Mouse (Mus musculus) liver, adult 2 months (tissue): ENCODE measurements around the gene Phldb2. TPM values are rescaled to one million over a fixed set of nuclear protein-coding genes. Genes with fewer than 3 reads are reported as not detected.

Experiments used
- DNase-seq: peaks from one replicate; pipeline ENCODE4 v3.0.0-alpha.2; 2011; ENCODE audit warnings: low read depth, low spot score; ENCODE audit errors: extremely low read depth
- H3K27ac ChIP-seq: fragments of 200-500 bp; replicated peaks from 2 replicates; pipeline ENCODE4 v1.5.1; 2012; ENCODE audit warnings: low read depth, mild to moderate bottlenecking, control low read depth, inconsistent platforms, low read length; ENCODE audit not compliant: insufficient read depth
- H3K27me3 ChIP-seq: fragments of 200-500 bp; 2 replicates; pipeline ENCODE4 v1.6.1; 2012; ENCODE audit warnings: mild to moderate bottlenecking, moderate library complexity, low read length, inconsistent platforms; ENCODE audit not compliant: control insufficient read depth, insufficient read depth
- H3K36me3 ChIP-seq: fragments of 200-500 bp; 2 replicates; pipeline ENCODE4 v1.6.1; 2012; ENCODE audit warnings: low read length, inconsistent platforms; ENCODE audit not compliant: control insufficient read depth, insufficient read depth
- H3K4me1 ChIP-seq: fragments of 200-500 bp; 2 replicates; pipeline ENCODE4 v1.6.1; 2011; ENCODE audit warnings: low read length; ENCODE audit not compliant: control insufficient read depth, insufficient read depth
- H3K4me3 ChIP-seq: fragments of 200-500 bp; 2 replicates; pipeline ENCODE4 v1.5.1; 2011; ENCODE audit warnings: low read depth, mild to moderate bottlenecking, control low read depth, low read length, moderate library complexity; ENCODE audit not compliant: insufficient read depth
- H3K79me2 ChIP-seq: fragments of 200-500 bp; 2 replicates; pipeline ENCODE4 v1.6.1; 2012; ENCODE audit warnings: inconsistent platforms, mild to moderate bottlenecking, low read length, moderate library complexity; ENCODE audit not compliant: control insufficient read depth, insufficient read depth
- H3K9ac ChIP-seq: fragments of 200-500 bp; 2 replicates; pipeline ENCODE4 v1.6.1; 2012; ENCODE audit warnings: low read depth, mild to moderate bottlenecking, control low read depth, inconsistent platforms, low read length
- CTCF ChIP-seq: fragments of 200-500 bp; IDR thresholded peaks from 2 replicates; pipeline ENCODE4 v1.5.1; 2011; ENCODE audit warnings: low read depth, low read length, control low read depth
- POLR2A ChIP-seq: fragments of 200-500 bp; IDR thresholded peaks from 2 replicates; pipeline ENCODE4 v1.6.1; 2011; ENCODE audit warnings: low read length, control low read depth; ENCODE audit not compliant: insufficient read depth; ENCODE audit errors: extremely low read depth
- WGBS: fragments of 180-500 bp; shearing (Covaris S2); methylation state at CpG from one replicate; pipeline ENCODE4 v1.1.7; 2018; 5-methylcytosine and 5-hydroxymethylcytosine counted together
- polyA plus RNA-seq: library from polyadenylated mRNA; depleted of rRNA; stranded (reverse); fragments of >200 nt; gene quantifications from 2 replicates; pipeline ENCODE4 v1.2.3, GENCODE M21; 2012
- total RNA-seq: library from RNA; depleted of rRNA; stranded (reverse); fragments of >200 nt; gene quantifications from 2 replicates; pipeline ENCODE4 v1.2.3, GENCODE M21; 2014

Phldb2 gene
- total and polyA plus RNA-seq, 2 experiments = 19.1 to 58.3 TPM

GRCm38 (mm10) chr16:45990901-45991676 lies 37.7 kb upstream of the Phldb2 start:
- no peak overlapping the region for H3K9ac ChIP-seq
- TF ChIP-seq POLR2A = no peak
- TF ChIP-seq CTCF = no peak

DNA sequence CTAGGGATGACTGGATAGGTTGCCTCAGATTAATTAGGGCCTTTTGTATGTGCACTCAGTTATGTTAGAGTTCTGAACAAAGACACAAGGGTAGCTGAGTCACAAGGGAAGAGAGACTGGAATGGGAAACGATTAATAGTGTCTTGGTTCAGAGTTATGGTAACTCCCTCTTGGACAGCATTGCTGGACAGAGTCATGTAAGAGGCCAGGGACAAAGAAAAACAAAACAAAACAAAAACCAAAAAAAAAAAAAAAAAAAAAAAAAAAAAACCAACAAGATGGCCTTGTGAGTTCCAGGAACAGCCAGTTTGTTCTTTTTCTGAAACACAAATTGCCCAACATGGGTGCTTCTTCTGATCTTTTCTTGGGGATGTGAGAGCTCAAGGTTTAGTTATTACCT lies 32.8 kb upstream of the Phldb2 start:
- peak; percentile 93 for DNase-seq
- WGBS = 16% methylated on average over 1 of the region's 1 CpGs

More at GRCm38 (mm10) chr16:45990901-45991676, 37.7 kb upstream of the Phldb2 start:
- H3K4me3 ChIP-seq = no peak overlapping the region
- H3K4me1 ChIP-seq = peaks cover 49% of the 10 kb centered on the region
- H3K79me2 ChIP-seq = peaks cover 21% of the 10 kb centered on the region; the same call in 1 of the 2 replicates
- peak; percentile 93 for DNase-seq
- H3K36me3 ChIP-seq = peaks cover 38% of the 10 kb centered on the region
- H3K27ac ChIP-seq = peak overlapping the region; percentile 81
- WGBS = 21% methylated on average over 10 of the region's 10 CpGs
- no peaks in the 10 kb centered on the region for H3K27me3 ChIP-seq

DNA sequence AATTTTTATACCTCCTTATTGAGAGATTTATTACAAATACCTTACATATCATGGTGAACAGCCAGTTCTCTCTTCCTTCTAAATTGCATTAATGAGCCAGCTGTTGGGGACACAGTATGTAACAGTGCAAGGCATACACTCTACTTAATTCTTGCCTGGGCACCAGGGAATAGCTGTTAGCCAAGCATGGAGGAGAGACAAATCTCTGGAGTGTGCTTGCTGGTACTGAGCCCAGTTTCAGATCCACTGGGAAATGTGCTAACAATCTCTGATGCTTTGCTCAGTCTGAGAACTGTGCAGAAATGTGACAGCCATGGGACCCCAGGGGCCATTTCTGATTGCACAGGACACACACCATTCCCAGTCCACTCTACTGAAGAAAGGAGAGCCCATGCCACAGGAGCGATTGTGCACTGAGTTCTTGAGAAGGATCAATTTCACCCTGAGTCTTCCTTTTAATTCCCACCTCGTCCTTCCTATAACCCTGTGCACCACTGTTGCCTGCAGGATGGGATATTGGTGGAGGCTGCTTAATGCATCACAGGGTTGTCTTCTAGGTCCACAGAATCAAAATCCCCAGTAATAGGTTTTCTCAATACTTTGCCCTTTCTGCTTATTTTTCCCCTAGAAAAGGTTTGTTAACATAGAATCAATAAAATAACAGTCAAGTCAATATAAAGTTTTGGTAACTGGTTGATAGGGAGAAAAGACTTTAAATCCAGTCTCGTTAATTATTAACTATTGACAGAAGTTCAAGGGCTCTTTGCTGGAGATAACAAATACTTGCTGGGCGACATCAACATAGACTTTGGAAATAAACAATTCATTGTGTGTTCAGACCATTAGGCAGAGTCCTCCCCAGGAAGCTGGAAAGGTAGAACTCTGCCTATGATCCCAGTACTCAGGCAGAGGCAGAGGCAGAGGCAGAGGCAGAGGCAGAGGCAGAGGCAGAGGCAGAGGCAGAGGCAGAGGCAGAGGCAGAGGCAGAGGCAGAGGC lies 31.5 kb upstream of the Phldb2 start:
- peak overlapping the region; percentile 88 for H3K9ac ChIP-seq
- peaks cover 46% of the 10 kb centered on the region for H3K4me1 ChIP-seq
- H3K27ac ChIP-seq = peak overlapping the region; percentile 100
- no peak overlapping the region for H3K4me3 ChIP-seq
- peaks cover 28% of the 10 kb centered on the region for H3K79me2 ChIP-seq
- 19% methylated on average over 4 of the region's 4 CpGs for WGBS
- H3K36me3 ChIP-seq = peaks cover 29% of the 10 kb centered on the region
- no peaks in the 10 kb centered on the region for H3K27me3 ChIP-seq
- peak; percentile 99 for DNase-seq
- TF ChIP-seq POLR2A (no peak), CTCF (no peak)

More for the DNA sequence above, 32.8 kb upstream of the Phldb2 start:
- Histone ChIP-seq H3K36me3 (peaks cover 20% of the 10 kb centered on the region), H3K9ac (peak overlapping the region; percentile 57), H3K79me2 (peaks cover 24% of the 10 kb centered on the region), H3K27ac (peak overlapping the region; percentile 100), H3K4me1 (peaks cover 46% of the 10 kb centered on the region), H3K4me3 (peak overlapping the region; percentile 6; the same call in 1 of the 2 replicates), H3K27me3 (no peaks in the 10 kb centered on the region)
- TF ChIP-seq POLR2A (no peak), CTCF (no peak)

- DNase-seq = peak; percentile 93
- WGBS = 18% methylated on average over 1 of the region's 1 CpGs
- TF ChIP-seq POLR2A = no peak
- no peak for TF ChIP-seq CTCF
- no peaks in the 10 kb centered on the region for H3K27me3 ChIP-seq
- peak overlapping the region; percentile 97 for H3K27ac ChIP-seq
- H3K4me1 ChIP-seq = peaks cover 40% of the 10 kb centered on the region
- H3K9ac ChIP-seq = peak overlapping the region; percentile 76; the same call in 1 of the 2 replicates
- no peak overlapping the region for H3K4me3 ChIP-seq
- peaks cover 14% of the 10 kb centered on the region for H3K79me2 ChIP-seq
- peaks cover 84% of the 10 kb centered on the region for H3K36me3 ChIP-seq
Observed at GRCm38 (mm10) chr16:45976251-45976650, 22.9 kb upstream of the Phldb2 start.

GRCm38 (mm10) chr16:45973959-45974686 lies 20.7 kb upstream of the Phldb2 start:
- Histone ChIP-seq H3K9ac (no peak overlapping the region), H3K4me3 (no peak overlapping the region), H3K79me2 (peaks cover 7% of the 10 kb centered on the region), H3K27ac (peak overlapping the region; percentile 10; the same call in 1 of the 2 replicates), H3K27me3 (no peaks in the 10 kb centered on the region), H3K4me1 (peaks cover 34% of the 10 kb centered on the region), H3K36me3 (peaks cover 79% of the 10 kb centered on the region)
- TF ChIP-seq CTCF (peak; percentile 46), POLR2A (no peak)
- DNase-seq = no peak
- 65% methylated on average over 9 of the region's 9 CpGs for WGBS
